Mouse (Mus musculus) ES-E14 (cell line): ENCODE data around the gene Fam24b. TPM values are rescaled to one million over a fixed set of nuclear protein-coding genes. Genes with fewer than 3 reads are reported as not detected.

Experiments
- DNase-seq: peaks from one replicate; pipeline ENCODE4 v3.0.0-alpha.2; 2013; ENCODE audit warnings: low read depth, low spot score
- H3K27ac ChIP-seq: 2 replicates; pipeline ENCODE4 v1.5.1; 2012; ENCODE audit warnings: low read depth, mild to moderate bottlenecking, low read length, moderate library complexity, mixed read lengths; ENCODE audit not compliant: poor library complexity, insufficient read depth, severe bottlenecking
- H3K36me3 ChIP-seq: 2 replicates; pipeline ENCODE4 v1.6.1; 2012; ENCODE audit warnings: mild to moderate bottlenecking, low read length, moderate library complexity, mixed read lengths; ENCODE audit not compliant: control insufficient read depth, poor library complexity, insufficient read depth, severe bottlenecking
- H3K4me1 ChIP-seq, 2 experiments: fragments of 150-350 bp in 1 of 2; sonication (generic) in 1 of 2; 2 replicates each; pipeline ENCODE4 v1.6.1; 2012; ENCODE audit warnings: low read length in 2 of 2, mild to moderate bottlenecking in 1 of 2, mixed read lengths in 1 of 2; ENCODE audit not compliant: control insufficient read depth in 2 of 2, insufficient read depth in 2 of 2, poor library complexity in 1 of 2
- H3K4me3 ChIP-seq, 2 experiments: fragments of 150-350 bp in 1 of 2; sonication (generic) in 1 of 2; 2 replicates each; pipeline ENCODE4 v1.5.1; 2012; ENCODE audit warnings: low read length in 2 of 2, low read depth in 1 of 2, mild to moderate bottlenecking in 1 of 2, mixed read lengths in 1 of 2; ENCODE audit not compliant: insufficient read depth in 1 of 2, poor library complexity in 1 of 2, severe bottlenecking in 1 of 2
- H3K9ac ChIP-seq: 2 replicates; pipeline ENCODE4 v1.6.1; 2012; ENCODE audit warnings: low read depth, mild to moderate bottlenecking, low read length, mixed read lengths; ENCODE audit not compliant: poor library complexity, insufficient read depth, severe bottlenecking
- H3K9me3 ChIP-seq: fragments of 150-350 bp; sonication (generic); 2 replicates; pipeline ENCODE4 v1.6.1; 2012; ENCODE audit warnings: low read depth, mild to moderate bottlenecking, low read length; ENCODE audit not compliant: control insufficient read depth, insufficient read depth
- CHD2 ChIP-seq: IDR thresholded peaks from 2 replicates; pipeline ENCODE4 v1.6.1; 2014; ENCODE audit warnings: mild to moderate bottlenecking, low read depth, low read length, inconsistent platforms
- HCFC1 ChIP-seq: IDR thresholded peaks from 2 replicates; pipeline ENCODE4 v1.6.1; 2012; ENCODE audit warnings: low read length, inconsistent platforms, borderline replicate concordance; ENCODE audit not compliant: insufficient read depth
- MAFK ChIP-seq: IDR thresholded peaks from 2 replicates; pipeline ENCODE4 v1.6.1; 2014; ENCODE audit warnings: mild to moderate bottlenecking, low read depth, low read length, inconsistent platforms; ENCODE audit not compliant: insufficient read depth
- ZC3H11A ChIP-seq: IDR thresholded peaks from 2 replicates; pipeline ENCODE4 v1.6.1; 2012; ENCODE audit warnings: low read depth, mild to moderate bottlenecking, inconsistent platforms, low read length, borderline replicate concordance
- ZNF384 ChIP-seq: IDR thresholded peaks from 2 replicates; pipeline ENCODE4 v1.6.1; 2012; ENCODE audit warnings: low read depth, low read length, inconsistent platforms
- in situ Hi-C, 2 experiments: fragments of 600-800 bp; cut with MboI; formaldehyde crosslinking; loops; one replicate each; pipeline ENCODE4 v1.15.1; 2025; ENCODE audit warnings: low sequenced_read_pairs in 2 of 2, inconsistent platforms in 1 of 2; ENCODE audit not compliant: unreplicated experiment in 2 of 2
- total RNA-seq: library from RNA; depleted of rRNA; stranded (reverse); fragments of 300-350 nt; gene quantifications from 2 replicates; pipeline ENCODE4 v1.2.3, GENCODE M21; 2012

Gene Fam24b
- total RNA-seq, 1 experiment, result not detected

DNA sequence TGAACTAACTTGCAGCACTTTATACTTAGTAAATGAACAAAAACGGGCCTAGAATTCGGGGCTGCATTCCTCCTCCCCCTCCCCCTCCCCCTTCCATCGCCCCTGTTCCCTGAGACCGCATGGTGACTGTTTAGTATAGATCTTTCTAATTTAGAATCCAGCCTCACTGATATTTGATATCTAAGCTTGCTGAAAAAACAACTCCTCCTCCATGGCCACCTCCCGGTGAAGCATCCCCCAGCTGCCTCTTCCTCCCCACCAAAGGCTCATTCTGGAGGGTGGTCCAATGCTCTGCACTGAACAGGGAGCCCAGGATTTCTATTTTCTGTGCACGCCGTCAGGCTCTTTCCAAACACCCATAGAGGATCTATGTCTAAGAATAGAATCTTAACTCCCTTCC lies 11.0 kb downstream of the Fam24b start:
- H3K27ac ChIP-seq, result no peak overlapping the region
- H3K9me3 ChIP-seq, result no peaks in the 10 kb centered on the region
- no peak overlapping the region for H3K9ac ChIP-seq
- no peak for DNase-seq
- H3K4me3 ChIP-seq, result no peak overlapping the region
- TF ChIP-seq HCFC1, result no peak
- TF ChIP-seq CHD2, result no peak
- no peak for TF ChIP-seq ZC3H11A
- TF ChIP-seq ZNF384, result no peak
- TF ChIP-seq MAFK, result no peak
- 0 out of 4 replicates have a peak, but pooled peaks cover 0 to 3% of the 10 kb centered on the region in 2 experiments for H3K4me1 ChIP-seq
- no peaks in the 10 kb centered on the region for H3K36me3 ChIP-seq
- in situ Hi-C loops, result no loop called here

DNA sequence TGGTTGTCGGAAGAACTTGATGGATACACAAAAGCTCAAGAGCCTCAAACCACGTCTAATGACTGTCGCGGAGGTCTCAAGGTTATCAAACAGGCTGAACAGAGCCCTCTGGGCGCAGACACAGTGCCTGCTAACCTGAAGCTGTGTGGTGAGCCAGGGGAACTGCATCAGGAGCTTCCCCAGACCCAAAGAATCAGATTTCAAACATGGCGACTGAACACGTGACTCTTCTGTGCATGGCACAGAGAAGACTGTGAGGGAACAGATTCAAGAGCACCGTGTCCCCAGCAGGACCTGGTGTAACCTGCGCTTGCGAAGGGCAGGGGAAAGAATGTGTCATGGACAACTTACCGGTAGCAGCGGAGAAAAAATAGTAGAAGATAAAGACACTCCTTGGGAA lies 11.7 kb downstream of the Fam24b start:
- Histone ChIP-seq H3K9ac (no peak overlapping the region), H3K36me3 (no peaks in the 10 kb centered on the region), H3K27ac (no peak overlapping the region), H3K4me3 (no peak overlapping the region), H3K9me3 (no peaks in the 10 kb centered on the region), H3K4me1 (0 out of 4 replicates have a peak, but pooled peaks cover 0 to 3% of the 10 kb centered on the region in 2 experiments)
- in situ Hi-C loops, result no loop called here
- no peak for TF ChIP-seq MAFK
- TF ChIP-seq ZC3H11A, result no peak
- TF ChIP-seq HCFC1, result no peak
- peak; percentile 16 for DNase-seq

DNA sequence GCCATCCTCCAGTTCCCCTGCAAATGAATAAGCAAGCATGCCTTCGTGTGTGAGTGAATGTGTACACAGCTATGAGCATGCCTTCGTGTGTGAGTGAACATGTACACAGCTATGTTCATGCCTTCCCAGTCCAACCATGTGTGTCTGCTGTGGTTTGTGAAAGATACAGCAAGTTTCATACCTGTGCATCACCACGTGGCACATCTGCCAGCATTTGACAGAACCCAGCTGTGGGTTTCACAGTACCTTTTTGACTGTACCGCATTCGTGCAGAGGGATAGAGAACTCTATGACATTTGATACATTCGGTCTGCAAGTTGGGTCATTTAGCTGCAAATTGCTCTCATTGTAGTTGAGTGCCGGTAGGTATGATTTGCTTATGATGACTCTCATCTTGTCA lies 14.8 kb downstream of the Fam24b start:
- TF ChIP-seq ZNF384 (no peak), CHD2 (no peak)
- Histone ChIP-seq H3K4me3 (no peak overlapping the region), H3K9me3 (no peaks in the 10 kb centered on the region), H3K36me3 (no peaks in the 10 kb centered on the region), H3K27ac (no peak overlapping the region), H3K4me1 (0 out of 4 replicates have a peak, but pooled peaks cover 0 to 3% of the 10 kb centered on the region in 2 experiments), H3K9ac (no peak overlapping the region)
- DNase-seq, result no peak
- in situ Hi-C loops, result no loop called here

DNA sequence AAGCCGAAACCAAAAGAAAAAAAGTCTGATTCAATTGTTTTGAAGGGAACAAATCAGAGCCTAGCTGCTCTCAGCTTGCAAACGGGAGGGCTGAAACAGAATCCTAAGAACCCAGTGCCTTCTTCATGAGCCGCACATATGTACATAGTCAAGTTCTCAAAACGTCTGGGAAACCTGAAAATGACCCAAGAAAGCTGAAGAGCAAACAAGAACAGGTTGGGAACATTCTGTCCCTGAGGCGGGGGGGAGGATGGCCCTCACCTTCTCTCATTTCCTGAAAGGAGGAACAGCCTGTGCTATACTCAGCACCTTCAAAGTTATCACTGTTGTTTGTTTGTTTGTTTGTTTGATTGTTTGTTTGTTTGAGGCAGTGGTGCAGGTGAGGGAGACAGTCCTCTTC lies 22.6 kb downstream of the Fam24b start:
- TF ChIP-seq HCFC1, result no peak
- TF ChIP-seq CHD2, result no peak
- TF ChIP-seq ZNF384, result no peak
- no peak for TF ChIP-seq MAFK
- no peak for TF ChIP-seq ZC3H11A
- in situ Hi-C loops, result no loop called here
- H3K9me3 ChIP-seq, result no peaks in the 10 kb centered on the region

DNA sequence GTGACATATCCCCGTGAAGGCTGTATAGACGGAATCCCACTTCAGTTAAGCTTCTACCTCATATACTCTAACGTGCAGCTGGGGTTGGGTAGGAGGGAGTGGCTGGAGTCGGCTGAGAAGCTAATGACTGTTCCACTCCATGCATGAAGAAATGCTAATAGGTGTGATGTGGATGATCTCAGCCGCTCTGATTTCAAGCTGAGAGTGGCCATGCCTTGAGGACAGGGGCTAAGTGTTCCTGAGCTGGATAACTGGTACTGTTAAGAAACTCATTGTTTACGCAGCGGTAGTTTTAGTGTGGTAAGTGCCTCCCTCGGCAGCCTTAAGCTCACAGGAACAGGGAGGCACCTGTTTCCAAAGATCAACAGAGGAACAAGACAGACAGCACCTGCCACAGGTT lies 26.0 kb downstream of the Fam24b start:
- in situ Hi-C loops, result no loop called here
- Histone ChIP-seq H3K27ac (no peak overlapping the region), H3K9ac (no peak overlapping the region), H3K9me3 (no peaks in the 10 kb centered on the region), H3K4me3 (no peak overlapping the region), H3K36me3 (no peaks in the 10 kb centered on the region), H3K4me1 (no peaks in the 10 kb centered on the region)
- TF ChIP-seq CHD2 (no peak), ZC3H11A (no peak), ZNF384 (no peak), MAFK (no peak), HCFC1 (no peak)
- no peak for DNase-seq

More for the DNA sequence above, 22.6 kb downstream of the Fam24b start:
- no peak overlapping the region for H3K27ac ChIP-seq
- no peaks in the 10 kb centered on the region for H3K36me3 ChIP-seq
- H3K4me3 ChIP-seq, result no peak overlapping the region
- no peaks in the 10 kb centered on the region for H3K4me1 ChIP-seq
- DNase-seq, result no peak
- H3K9ac ChIP-seq, result no peak overlapping the region
